Mouse (Mus musculus) heart, embryonic 14.5 days (tissue): ENCODE measurements around the gene 4922502D21Rik. TPM values are rescaled to one million over a fixed set of nuclear protein-coding genes. Genes with fewer than 3 reads are reported as not detected.

Source experiments
- ATAC-seq: fragments of 200-750 bp; cut with Nextera tagmentation; 2 replicates; pipeline ENCODE4 v1.8.0; 2017; ENCODE audit warnings: low read depth, moderate TSS enrichment; ENCODE audit not compliant: insufficient number of reproducible peaks, insufficient read depth, low FRiP score
- H3K27ac ChIP-seq, 2 experiments: fragments of 200-500 bp in 1 of 2; fragments of 300-500 bp in 1 of 2; sonication (generic) in 1 of 2; replicated peaks in 1 of 2; 2 replicates each; pipeline ENCODE4 v1.5.1; 2012 to 2014; ENCODE audit warnings: low read depth in 2 of 2, low read length in 2 of 2, control low read depth in 1 of 2, mild to moderate bottlenecking in 1 of 2, mixed read lengths in 1 of 2; ENCODE audit not compliant: control insufficient read depth in 1 of 2, insufficient read depth in 1 of 2
- H3K27me3 ChIP-seq: fragments of 300-500 bp; sonication (generic); 2 replicates; pipeline ENCODE4 v1.6.1; 2014; ENCODE audit warnings: mild to moderate bottlenecking, low read length, control low read depth; ENCODE audit not compliant: control insufficient read depth, insufficient read depth
- H3K36me3 ChIP-seq: fragments of 300-500 bp; sonication (generic); 2 replicates; pipeline ENCODE4 v1.6.1; 2014; ENCODE audit warnings: mild to moderate bottlenecking, control low read depth, low read length, mixed read lengths; ENCODE audit not compliant: control insufficient read depth, insufficient read depth
- H3K4me1 ChIP-seq, 2 experiments: fragments of 200-500 bp in 1 of 2; fragments of 300-500 bp in 1 of 2; sonication (generic) in 1 of 2; 2 replicates each; pipeline ENCODE4 v1.6.1; 2012 to 2014; ENCODE audit warnings: low read length in 2 of 2, control low read depth in 1 of 2, mixed read lengths in 1 of 2; ENCODE audit not compliant: control insufficient read depth in 2 of 2, insufficient read depth in 2 of 2
- H3K4me2 ChIP-seq: fragments of 300-500 bp; sonication (generic); 2 replicates; pipeline ENCODE4 v1.6.1; 2014; ENCODE audit warnings: mild to moderate bottlenecking, low read length
- H3K4me3 ChIP-seq, 2 experiments: fragments of 200-500 bp in 1 of 2; fragments of 300-500 bp in 1 of 2; sonication (generic) in 1 of 2; 2 replicates each; pipeline ENCODE4 v1.5.1; 2012 to 2014; ENCODE audit warnings: low read length in 2 of 2, mild to moderate bottlenecking in 2 of 2, control low read depth in 1 of 2, low read depth in 1 of 2, moderate library complexity in 1 of 2; ENCODE audit not compliant: control insufficient read depth in 1 of 2, insufficient read depth in 1 of 2
- H3K9ac ChIP-seq: fragments of 300-500 bp; sonication (generic); 2 replicates; pipeline ENCODE4 v1.6.1; 2014; ENCODE audit warnings: mild to moderate bottlenecking, low read length
- H3K9me3 ChIP-seq: fragments of 300-500 bp; sonication (generic); 2 replicates; pipeline ENCODE4 v1.6.1; 2016; ENCODE audit warnings: low read length, control low read depth; ENCODE audit not compliant: control insufficient read depth
- WGBS: fragments of 180-500 bp; shearing (Covaris S2); extraction: QIAGEN DNeasy Blood & Tissue Kit; methylation state at CpG from one replicate; pipeline ENCODE4 v1.1.7; 2014; 5-methylcytosine and 5-hydroxymethylcytosine counted together
- polyA plus RNA-seq: library from polyadenylated mRNA; unstranded; fragments of >200 nt; fragmentation: Nextera tagmentation; extraction: Ambion mirVana; gene quantifications from 2 replicates; pipeline ENCODE4 v1.2.1, GENCODE M21; 2014

Gene 4922502D21Rik
- polyA plus RNA-seq, 1 experiment from 2014 or later, result not detected

GRCm38 (mm10) chr6:129326568-129327150 is 4.9 kb downstream of the 4922502D21Rik start:
- Histone ChIP-seq H3K27me3 (no peaks in the 10 kb centered on the region), H3K27ac (no peak overlapping the region), H3K36me3 (no peaks in the 10 kb centered on the region), H3K4me2 (no peak overlapping the region), H3K9ac (no peak overlapping the region), H3K4me3 (no peak overlapping the region), H3K4me1 (no peaks in the 10 kb centered on the region), H3K9me3 (no peaks in the 10 kb centered on the region)
- no peak for ATAC-seq
- WGBS, result 54% methylated on average over 13 of the region's 13 CpGs

GRCm38 (mm10) chr6:129326016-129326415 is 5.6 kb downstream of the 4922502D21Rik start:
- no peak overlapping the region for H3K4me2 ChIP-seq
- H3K36me3 ChIP-seq, result no peaks in the 10 kb centered on the region
- H3K9me3 ChIP-seq, result no peaks in the 10 kb centered on the region
- no peak overlapping the region for H3K4me3 ChIP-seq
- H3K27me3 ChIP-seq, result no peaks in the 10 kb centered on the region
- H3K9ac ChIP-seq, result no peak overlapping the region
- H3K4me1 ChIP-seq, result no peaks in the 10 kb centered on the region
- H3K27ac ChIP-seq, result no peak overlapping the region
- 70% methylated on average over 1 of the region's 1 CpGs for WGBS
- no peak for ATAC-seq

- Histone ChIP-seq H3K36me3 (no peaks in the 10 kb centered on the region), H3K27me3 (no peaks in the 10 kb centered on the region), H3K4me2 (no peak overlapping the region), H3K4me1 (no peaks in the 10 kb centered on the region), H3K9ac (no peak overlapping the region), H3K27ac (no peak overlapping the region), H3K4me3 (no peak overlapping the region), H3K9me3 (no peaks in the 10 kb centered on the region)
- WGBS, result 71% methylated on average over 4 of the region's 4 CpGs
- ATAC-seq, result no peak
Observed at GRCm38 (mm10) chr6:129319331-129319730, 12.3 kb downstream of the 4922502D21Rik start.

- Histone ChIP-seq H3K27ac (no peak overlapping the region), H3K4me1 (no peaks in the 10 kb centered on the region), H3K4me3 (no peak overlapping the region), H3K36me3 (no peaks in the 10 kb centered on the region), H3K9me3 (no peaks in the 10 kb centered on the region), H3K27me3 (no peaks in the 10 kb centered on the region), H3K4me2 (no peak overlapping the region), H3K9ac (no peak overlapping the region)
- 42% methylated on average over 1 of the region's 1 CpGs for WGBS
- ATAC-seq, result no peak
Observed at GRCm38 (mm10) chr6:129318395-129318794, 13.2 kb downstream of the 4922502D21Rik start.

- Histone ChIP-seq H3K4me2 (no peak overlapping the region), H3K36me3 (no peaks in the 10 kb centered on the region), H3K9me3 (no peaks in the 10 kb centered on the region), H3K27ac (no peak overlapping the region), H3K4me1 (no peaks in the 10 kb centered on the region), H3K27me3 (no peaks in the 10 kb centered on the region), H3K9ac (no peak overlapping the region), H3K4me3 (no peak overlapping the region)
- 57% methylated on average over 2 of the region's 2 CpGs for WGBS
- no peak for ATAC-seq
Observed at GRCm38 (mm10) chr6:129316463-129316862, 15.1 kb downstream of the 4922502D21Rik start.

- WGBS, result 64% methylated on average over 1 of the region's 1 CpGs
Observed at GRCm38 (mm10) chr6:129315698-129316097, 15.9 kb downstream of the 4922502D21Rik start.

GRCm38 (mm10) chr6:129314655-129315168 is 16.9 kb downstream of the 4922502D21Rik start:
- H3K4me1 ChIP-seq, result no peaks in the 10 kb centered on the region
- ATAC-seq, result no peak
- H3K27ac ChIP-seq, result no peak overlapping the region
- no peaks in the 10 kb centered on the region for H3K36me3 ChIP-seq
- H3K4me2 ChIP-seq, result no peak overlapping the region
- H3K9me3 ChIP-seq, result no peaks in the 10 kb centered on the region
- no peak overlapping the region for H3K9ac ChIP-seq
- H3K4me3 ChIP-seq, result no peak overlapping the region
- H3K27me3 ChIP-seq, result no peaks in the 10 kb centered on the region
- WGBS, result 80% methylated on average over 3 of the region's 3 CpGs

More at GRCm38 (mm10) chr6:129315698-129316097, 15.9 kb downstream of the 4922502D21Rik start:
- Histone ChIP-seq H3K9ac (no peak overlapping the region), H3K27ac (no peak overlapping the region), H3K4me2 (no peak overlapping the region), H3K27me3 (no peaks in the 10 kb centered on the region), H3K4me1 (no peaks in the 10 kb centered on the region), H3K9me3 (no peaks in the 10 kb centered on the region), H3K36me3 (no peaks in the 10 kb centered on the region), H3K4me3 (no peak overlapping the region)
- no peak for ATAC-seq

GRCm38 (mm10) chr6:129312499-129312898 is 19.1 kb downstream of the 4922502D21Rik start:
- no peaks in the 10 kb centered on the region for H3K36me3 ChIP-seq
- H3K27ac ChIP-seq, result no peak overlapping the region
- H3K4me2 ChIP-seq, result no peak overlapping the region
- no peak overlapping the region for H3K4me3 ChIP-seq
- H3K27me3 ChIP-seq, result no peaks in the 10 kb centered on the region
- no peaks in the 10 kb centered on the region for H3K4me1 ChIP-seq
- WGBS, result 75% methylated on average over 3 of the region's 3 CpGs
- no peak for ATAC-seq
- H3K9ac ChIP-seq, result no peak overlapping the region
- H3K9me3 ChIP-seq, result no peaks in the 10 kb centered on the region
